Mouse (Mus musculus) lung, adult 2 months (tissue): Measurements from ENCODE around the gene Igfbp1.

Experiments
- CTCF ChIP-seq: fragments of 200-500 bp; IDR thresholded peaks from 2 replicates; pipeline ENCODE4 v1.5.1; 2011; ENCODE audit warnings: mild to moderate bottlenecking, low read length, control low read depth; ENCODE audit not compliant: insufficient read depth
- POLR2A ChIP-seq: fragments of 200-500 bp; IDR thresholded peaks from 2 replicates; pipeline ENCODE4 v1.6.1; 2011; ENCODE audit warnings: low read depth, mild to moderate bottlenecking, control low read depth, low read length, borderline replicate concordance; ENCODE audit errors: extremely low read depth

GRCm38 (mm10) chr11:7239041-7239740 lies 41.6 kb downstream of the Igfbp1 start:
- no peak for TF ChIP-seq CTCF
- TF ChIP-seq POLR2A, result no peak
